Mouse (Mus musculus): ENCODE results near the gene Plekho2. TPM values are rescaled to one million over a fixed set of nuclear protein-coding genes. Genes with fewer than 3 reads are reported as not detected.

Plekho2 gene
- polyA plus RNA-seq, 1 experiment from 2014 or later, result 10.2 TPM

DNA sequence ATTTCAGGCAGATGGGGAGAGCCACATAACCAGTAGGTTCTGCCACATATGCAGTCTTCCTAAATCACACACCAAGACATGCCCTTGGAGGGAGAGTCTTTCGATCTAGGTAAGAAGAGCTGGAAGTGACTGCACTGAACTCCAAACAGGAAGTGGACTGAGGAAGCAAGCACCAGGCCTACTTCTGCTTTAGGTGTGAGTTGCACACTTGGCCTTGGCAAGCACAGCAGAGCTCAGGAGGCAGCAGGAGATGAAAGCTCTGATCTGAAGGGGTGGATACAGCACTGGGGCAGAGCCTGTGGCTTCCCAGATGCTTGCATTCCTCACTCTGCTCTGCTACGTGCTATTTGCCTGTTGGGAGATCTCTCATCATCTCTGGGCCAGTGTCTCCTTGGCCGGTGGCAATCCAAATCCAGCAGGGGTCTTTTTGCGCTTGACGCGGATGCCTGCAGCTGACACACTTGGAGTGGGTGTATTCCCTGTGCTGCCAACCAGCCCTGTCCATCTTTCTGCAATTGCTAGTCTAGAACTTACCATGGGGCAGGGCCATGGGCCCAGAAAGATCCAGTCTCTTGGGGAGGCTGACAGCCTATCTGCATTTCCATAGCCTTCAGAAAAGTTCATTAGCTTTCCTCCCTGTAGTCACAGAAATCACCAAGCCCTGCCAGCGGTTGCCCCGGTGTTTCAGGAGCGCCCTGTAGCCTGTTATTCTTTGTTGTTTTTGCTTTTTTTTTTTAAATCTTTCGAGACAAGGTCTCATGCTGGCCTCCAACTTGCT is 34.0 kb downstream of the Plekho2 start:
- Histone ChIP-seq H3K4me3 (ENCODE audit: low read depth, low read length) (no peak overlapping the region), H3K27ac (ENCODE audit: low read depth, low read length) (no peak overlapping the region), H3K27me3 (ENCODE audit: control insufficient read depth, insufficient read depth, low read length) (no peaks in the 10 kb centered on the region), H3K9ac (ENCODE audit: low read depth, low read length) (no peak overlapping the region), H3K4me2 (replicated peaks; ENCODE audit: low read depth, low read length) (no peak overlapping the region), H3K4me1 (replicated peaks; ENCODE audit: control insufficient read depth, insufficient read depth, low read length) (peaks cover 8% of the 10 kb centered on the region; the same call in 1 of the 2 replicates), H3K36me3 (ENCODE audit: control insufficient read depth, insufficient read depth, low read length) (no peaks in the 10 kb centered on the region), H3K9me3 (ENCODE audit: control insufficient read depth, low read length) (no peaks in the 10 kb centered on the region)
- WGBS, result 70% methylated on average over 10 of the region's 10 CpGs
- DNase-seq (ENCODE audit: low spot score) (no peak), ATAC-seq (ENCODE audit: low FRiP score) (no peak)

DNA sequence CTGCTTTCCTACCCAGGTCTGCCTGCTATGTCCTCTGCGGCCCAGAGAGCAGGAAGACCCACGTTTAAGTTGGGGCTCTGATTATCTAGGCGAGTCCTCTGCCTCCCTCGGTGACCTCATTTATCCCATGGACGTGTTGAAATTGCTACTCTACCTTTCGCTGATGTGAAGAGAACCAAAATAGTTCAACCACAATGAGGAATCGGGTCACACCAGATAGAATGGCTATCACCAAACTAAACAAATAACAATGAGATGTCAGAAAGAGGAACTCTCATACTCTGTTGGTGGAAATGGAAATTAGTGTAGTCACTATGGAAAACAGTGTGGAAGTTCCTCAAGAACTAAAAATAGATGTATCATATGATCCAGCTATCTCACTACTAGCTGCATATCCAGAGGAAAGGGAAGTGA is 37.7 kb downstream of the Plekho2 start:
- WGBS, result 89% methylated on average over 7 of the region's 7 CpGs
- ATAC-seq (ENCODE audit: low FRiP score), result no peak
- H3K27me3 ChIP-seq (ENCODE audit: control insufficient read depth, insufficient read depth, low read length), result no peaks in the 10 kb centered on the region

DNA sequence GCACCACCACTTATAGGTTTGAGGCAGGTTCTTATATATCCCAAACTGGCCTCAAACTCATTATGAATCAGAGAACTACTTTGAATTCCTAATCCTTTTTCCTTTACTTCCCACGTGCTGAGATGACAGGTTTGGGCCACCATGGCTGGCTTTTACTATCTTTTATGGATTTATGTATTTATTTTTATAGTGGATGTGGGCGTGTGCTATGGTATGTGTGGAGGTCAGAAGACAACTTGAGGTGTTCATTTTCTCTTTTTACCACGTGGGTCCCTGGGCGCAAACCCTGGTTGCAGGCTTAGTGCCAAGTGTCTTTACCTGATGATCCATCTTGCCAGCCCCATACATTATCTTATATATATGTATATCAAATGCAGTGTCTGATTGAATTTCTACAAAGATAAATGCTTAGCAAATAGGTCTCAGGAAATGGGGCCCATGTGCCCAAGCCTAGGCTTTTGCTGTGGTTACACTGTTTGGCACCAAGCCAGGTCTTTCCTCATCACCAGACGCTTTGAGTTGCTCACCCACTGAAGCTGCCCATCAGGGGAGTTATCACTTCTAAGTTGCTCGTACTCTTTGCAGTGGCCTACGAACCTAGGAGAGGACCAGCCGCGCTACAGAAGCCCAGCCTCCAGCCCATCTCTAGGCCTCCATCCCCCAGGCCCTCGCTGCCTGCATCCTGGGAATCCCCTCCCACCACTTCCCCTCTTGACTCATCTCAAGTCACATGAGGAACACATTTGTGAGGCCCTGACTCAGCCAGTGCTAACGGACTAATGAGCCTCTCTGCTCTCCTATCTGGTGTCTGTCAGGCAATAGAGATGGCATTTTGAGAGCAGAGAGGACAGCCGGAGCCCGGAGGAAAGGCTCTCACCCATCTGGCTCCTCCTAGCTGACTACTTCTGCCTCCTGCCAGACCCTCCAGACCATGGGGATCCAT is 38.4 kb downstream of the Plekho2 start:
- DNase-seq (ENCODE audit: low spot score), result no peak
- 75% methylated on average over 13 of the region's 13 CpGs for WGBS

More for the DNA sequence above, 37.7 kb downstream of the Plekho2 start:
- H3K27ac ChIP-seq (ENCODE audit: low read depth, low read length), result no peak overlapping the region
- no peaks in the 10 kb centered on the region for H3K9me3 ChIP-seq (ENCODE audit: control insufficient read depth, low read length)
- no peak overlapping the region for H3K4me2 ChIP-seq (replicated peaks; ENCODE audit: low read depth, low read length)
- H3K36me3 ChIP-seq (ENCODE audit: control insufficient read depth, insufficient read depth, low read length), result no peaks in the 10 kb centered on the region
- no peak overlapping the region for H3K9ac ChIP-seq (ENCODE audit: low read depth, low read length)
- no peaks in the 10 kb centered on the region for H3K4me1 ChIP-seq (replicated peaks; ENCODE audit: control insufficient read depth, insufficient read depth, low read length)
- H3K4me3 ChIP-seq (ENCODE audit: low read depth, low read length), result no peak overlapping the region
- DNase-seq (ENCODE audit: low spot score), result no peak

DNA sequence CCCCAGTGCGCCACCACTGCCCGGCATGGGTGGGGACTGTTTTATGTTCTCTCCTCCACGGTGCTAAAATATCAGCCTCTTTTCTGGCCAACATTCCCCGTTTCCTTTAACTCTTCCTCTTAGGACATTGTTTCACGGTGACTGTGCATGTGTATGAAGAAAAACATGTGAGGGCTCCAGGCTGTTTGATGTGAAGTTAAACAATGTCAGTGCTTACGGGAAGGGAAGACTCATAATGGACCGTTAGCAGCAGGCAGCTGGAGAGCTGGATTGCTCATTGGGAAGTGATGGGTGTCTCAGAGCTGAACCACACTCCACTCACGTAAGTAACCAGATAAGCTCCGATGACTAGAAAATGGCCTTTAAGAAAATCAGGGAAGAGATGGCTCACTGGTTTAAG is 40.1 kb downstream of the Plekho2 start:
- Histone ChIP-seq H3K9ac (ENCODE audit: low read depth, low read length) (no peak overlapping the region), H3K4me3 (ENCODE audit: low read depth, low read length) (no peak overlapping the region), H3K4me1 (replicated peaks; ENCODE audit: control insufficient read depth, insufficient read depth, low read length) (no peaks in the 10 kb centered on the region), H3K27ac (ENCODE audit: low read depth, low read length) (no peak overlapping the region), H3K27me3 (ENCODE audit: control insufficient read depth, insufficient read depth, low read length) (no peaks in the 10 kb centered on the region), H3K4me2 (replicated peaks; ENCODE audit: low read depth, low read length) (no peak overlapping the region), H3K9me3 (ENCODE audit: control insufficient read depth, low read length) (no peaks in the 10 kb centered on the region), H3K36me3 (ENCODE audit: control insufficient read depth, insufficient read depth, low read length) (no peaks in the 10 kb centered on the region)
- DNase-seq (ENCODE audit: low spot score) (no peak), ATAC-seq (ENCODE audit: low FRiP score) (no peak)
- WGBS, result 86% methylated on average over 9 of the region's 9 CpGs

More for the DNA sequence above, 38.4 kb downstream of the Plekho2 start:
- Histone ChIP-seq H3K9me3 (ENCODE audit: control insufficient read depth, low read length) (no peaks in the 10 kb centered on the region), H3K9ac (ENCODE audit: low read depth, low read length) (no peak overlapping the region), H3K4me3 (ENCODE audit: low read depth, low read length) (no peak overlapping the region), H3K4me2 (replicated peaks; ENCODE audit: low read depth, low read length) (no peak overlapping the region), H3K36me3 (ENCODE audit: control insufficient read depth, insufficient read depth, low read length) (no peaks in the 10 kb centered on the region), H3K4me1 (replicated peaks; ENCODE audit: control insufficient read depth, insufficient read depth, low read length) (no peaks in the 10 kb centered on the region), H3K27ac (ENCODE audit: low read depth, low read length) (no peak overlapping the region), H3K27me3 (ENCODE audit: control insufficient read depth, insufficient read depth, low read length) (no peaks in the 10 kb centered on the region)
- no peak for ATAC-seq (ENCODE audit: low FRiP score)

DNA sequence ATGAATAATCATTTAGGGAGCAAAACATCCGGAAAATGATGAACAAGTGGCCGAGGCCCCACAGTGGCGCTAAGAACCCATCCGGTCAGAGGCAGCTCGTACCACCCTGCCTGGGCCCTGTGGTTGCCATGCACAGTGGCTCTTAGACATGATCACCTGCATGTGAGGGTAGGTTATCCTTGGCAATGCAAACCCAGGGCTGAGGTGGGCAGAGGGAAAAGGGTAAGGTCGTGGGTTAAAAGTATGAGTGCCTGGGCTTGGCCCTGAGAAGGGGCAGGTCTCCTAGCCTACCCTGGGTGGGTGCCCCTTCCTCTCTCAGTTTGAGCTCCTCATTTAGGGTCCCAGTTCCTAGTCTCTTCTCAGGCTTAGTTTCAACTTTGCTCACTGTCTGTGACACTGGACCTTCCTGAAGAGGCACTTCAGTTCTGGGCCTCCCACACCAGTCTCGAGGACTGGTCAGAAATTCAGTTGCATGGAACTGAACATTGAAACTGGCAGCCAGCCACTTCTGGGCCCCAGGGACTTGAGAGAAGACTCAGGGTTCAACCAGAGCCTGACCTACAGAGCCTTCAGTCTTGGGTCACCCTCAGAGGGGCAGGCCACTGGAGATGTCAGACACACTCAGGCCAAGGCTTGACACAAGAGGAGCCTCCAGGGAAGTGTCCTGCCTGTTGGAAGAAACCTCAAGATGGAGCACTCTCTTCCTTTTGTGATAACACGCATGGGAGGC is 41.8 kb downstream of the Plekho2 start:
- ATAC-seq (ENCODE audit: low FRiP score) (no peak), DNase-seq (ENCODE audit: low spot score) (no peak)
- 91% methylated on average over 8 of the region's 8 CpGs for WGBS
- H3K9me3 ChIP-seq (ENCODE audit: control insufficient read depth, low read length), result no peaks in the 10 kb centered on the region
- no peak overlapping the region for H3K4me3 ChIP-seq (ENCODE audit: low read depth, low read length)
- H3K4me1 ChIP-seq (replicated peaks; ENCODE audit: control insufficient read depth, insufficient read depth, low read length), result no peaks in the 10 kb centered on the region
- no peaks in the 10 kb centered on the region for H3K27me3 ChIP-seq (ENCODE audit: control insufficient read depth, insufficient read depth, low read length)
- no peak overlapping the region for H3K27ac ChIP-seq (ENCODE audit: low read depth, low read length)
- H3K36me3 ChIP-seq (ENCODE audit: control insufficient read depth, insufficient read depth, low read length), result no peaks in the 10 kb centered on the region
- no peak overlapping the region for H3K4me2 ChIP-seq (replicated peaks; ENCODE audit: low read depth, low read length)
- no peak overlapping the region for H3K9ac ChIP-seq (ENCODE audit: low read depth, low read length)

DNA sequence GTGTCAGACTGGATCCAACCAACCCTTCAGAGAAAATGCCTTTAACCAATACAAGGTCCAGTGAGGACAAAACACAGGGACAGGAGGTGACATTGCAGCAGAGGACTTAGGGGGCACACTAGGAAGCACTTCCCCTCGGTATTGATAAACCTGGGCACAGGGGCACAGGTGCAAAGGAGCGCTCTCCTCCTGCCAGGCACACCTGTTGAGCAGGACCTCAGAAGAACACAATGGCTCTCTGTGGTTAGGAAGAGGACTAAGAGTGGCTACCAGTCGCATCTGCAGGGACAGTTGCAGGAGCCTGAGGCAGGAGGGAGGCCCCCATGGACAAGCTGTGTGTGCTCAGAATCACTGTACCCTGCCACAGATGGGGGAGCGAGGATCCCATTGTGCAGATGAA is 43.3 kb downstream of the Plekho2 start:
- Histone ChIP-seq H3K9me3 (ENCODE audit: control insufficient read depth, low read length) (no peaks in the 10 kb centered on the region), H3K4me2 (replicated peaks; ENCODE audit: low read depth, low read length) (no peak overlapping the region), H3K9ac (ENCODE audit: low read depth, low read length) (no peak overlapping the region), H3K36me3 (ENCODE audit: control insufficient read depth, insufficient read depth, low read length) (no peaks in the 10 kb centered on the region), H3K27ac (ENCODE audit: low read depth, low read length) (no peak overlapping the region), H3K27me3 (ENCODE audit: control insufficient read depth, insufficient read depth, low read length) (no peaks in the 10 kb centered on the region), H3K4me3 (ENCODE audit: low read depth, low read length) (no peak overlapping the region), H3K4me1 (replicated peaks; ENCODE audit: control insufficient read depth, insufficient read depth, low read length) (no peaks in the 10 kb centered on the region)
- DNase-seq (ENCODE audit: low spot score) (no peak), ATAC-seq (ENCODE audit: low FRiP score) (no peak)
- 79% methylated on average over 4 of the region's 4 CpGs for WGBS

DNA sequence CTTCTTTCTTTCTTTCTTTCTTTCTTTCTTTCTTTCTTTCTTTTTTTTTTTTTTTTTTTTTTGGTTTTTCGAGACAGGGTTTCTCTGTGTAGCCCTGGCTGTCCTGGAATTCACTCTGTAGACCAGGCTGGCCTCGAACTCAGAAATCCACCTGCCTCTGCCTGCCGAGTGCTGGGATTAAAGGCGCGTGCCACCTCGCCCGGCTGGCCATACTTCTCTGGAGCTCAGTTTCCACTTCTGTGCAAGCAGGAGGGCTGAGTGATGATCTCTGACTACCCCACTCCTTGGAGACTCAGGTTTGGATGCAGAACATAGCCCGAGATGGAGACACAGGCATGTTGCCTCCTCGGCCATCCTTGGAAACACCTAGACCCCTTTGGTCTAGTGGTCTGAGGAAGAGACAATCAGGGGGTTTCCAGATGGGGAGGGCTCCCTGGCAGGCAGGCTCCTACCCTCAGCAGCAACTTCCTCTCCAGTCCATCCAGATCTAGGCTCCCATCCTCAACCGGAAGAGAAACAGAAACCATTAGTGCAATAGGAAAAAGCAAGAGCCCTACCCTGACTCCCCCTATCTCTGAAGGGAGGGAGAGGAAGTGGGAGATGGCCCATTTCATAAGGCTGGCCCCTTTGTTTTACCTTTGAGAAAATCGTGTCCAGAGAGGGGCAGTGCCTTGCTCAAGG is 43.9 kb downstream of the Plekho2 start:
- DNase-seq (ENCODE audit: low spot score) (no peak), ATAC-seq (ENCODE audit: low FRiP score) (no peak)
- WGBS, result 87% methylated on average over 10 of the region's 11 CpGs

DNA sequence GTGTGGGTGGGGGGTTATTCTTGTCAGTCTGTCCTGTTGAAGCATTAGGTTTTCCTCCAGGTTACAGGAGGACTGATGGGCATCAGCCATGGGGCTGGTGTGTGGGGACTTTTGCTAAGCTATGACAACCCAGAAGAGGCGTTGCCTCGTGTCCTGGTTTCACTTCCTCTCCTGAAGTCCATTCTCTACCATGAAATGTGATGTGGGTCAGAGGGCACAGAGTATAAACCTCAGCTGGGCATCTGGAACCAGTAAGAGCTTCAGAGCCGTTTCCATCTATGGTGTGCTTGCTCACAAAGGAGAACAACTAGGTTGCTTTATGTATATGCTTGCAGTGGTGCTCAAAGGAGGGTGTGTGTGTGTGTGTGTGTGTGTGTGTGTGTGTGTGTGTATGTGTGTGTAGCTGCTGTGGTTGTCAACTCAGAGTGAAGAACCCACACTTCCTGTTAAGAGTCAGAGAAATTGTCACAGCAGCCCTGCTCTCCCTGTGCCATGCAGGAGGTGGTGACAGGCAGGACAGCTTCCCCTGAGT is 44.6 kb downstream of the Plekho2 start:
- WGBS, result 72% methylated on average over 3 of the region's 3 CpGs
- Histone ChIP-seq H3K9me3 (ENCODE audit: control insufficient read depth, low read length) (no peaks in the 10 kb centered on the region), H3K36me3 (ENCODE audit: control insufficient read depth, insufficient read depth, low read length) (no peaks in the 10 kb centered on the region), H3K4me3 (ENCODE audit: low read depth, low read length) (no peak overlapping the region), H3K27me3 (ENCODE audit: control insufficient read depth, insufficient read depth, low read length) (no peaks in the 10 kb centered on the region), H3K4me1 (replicated peaks; ENCODE audit: control insufficient read depth, insufficient read depth, low read length) (no peaks in the 10 kb centered on the region), H3K4me2 (replicated peaks; ENCODE audit: low read depth, low read length) (no peak overlapping the region), H3K9ac (ENCODE audit: low read depth, low read length) (no peak overlapping the region), H3K27ac (ENCODE audit: low read depth, low read length) (no peak overlapping the region)
- DNase-seq (ENCODE audit: low spot score) (no peak), ATAC-seq (ENCODE audit: low FRiP score) (no peak)

More for the DNA sequence above, 43.9 kb downstream of the Plekho2 start:
- Histone ChIP-seq H3K27me3 (ENCODE audit: control insufficient read depth, insufficient read depth, low read length) (no peaks in the 10 kb centered on the region), H3K4me1 (replicated peaks; ENCODE audit: control insufficient read depth, insufficient read depth, low read length) (no peaks in the 10 kb centered on the region), H3K4me3 (ENCODE audit: low read depth, low read length) (no peak overlapping the region), H3K27ac (ENCODE audit: low read depth, low read length) (no peak overlapping the region), H3K4me2 (replicated peaks; ENCODE audit: low read depth, low read length) (no peak overlapping the region), H3K9me3 (ENCODE audit: control insufficient read depth, low read length) (no peaks in the 10 kb centered on the region), H3K9ac (ENCODE audit: low read depth, low read length) (no peak overlapping the region), H3K36me3 (ENCODE audit: control insufficient read depth, insufficient read depth, low read length) (no peaks in the 10 kb centered on the region)
